Mouse (Mus musculus) hindbrain, embryonic 13.5 days (tissue): ENCODE results near the gene Myrfl. TPM values are rescaled to one million over a fixed set of nuclear protein-coding genes. Genes with fewer than 3 reads are reported as not detected.

ENCODE experiments used
- ATAC-seq: fragments of 200-750 bp; cut with Nextera tagmentation; 2 replicates; pipeline ENCODE4 v1.8.0; 2017; ENCODE audit warnings: moderate TSS enrichment; ENCODE audit not compliant: low FRiP score
- H3K27ac ChIP-seq: fragments of 300-500 bp; sonication (generic); 2 replicates; pipeline ENCODE4 v1.5.1; 2015; ENCODE audit warnings: inconsistent platforms, mild to moderate bottlenecking, moderate library complexity
- H3K27me3 ChIP-seq: fragments of 300-500 bp; sonication (generic); 2 replicates; pipeline ENCODE4 v1.6.1; 2015; ENCODE audit warnings: mild to moderate bottlenecking, inconsistent platforms
- H3K36me3 ChIP-seq: fragments of 300-500 bp; sonication (generic); 2 replicates; pipeline ENCODE4 v1.6.1; 2015; ENCODE audit warnings: mild to moderate bottlenecking, inconsistent platforms
- H3K4me1 ChIP-seq: fragments of 300-500 bp; sonication (generic); replicated peaks from 2 replicates; pipeline ENCODE4 v1.6.1; 2015; ENCODE audit warnings: inconsistent platforms
- H3K4me2 ChIP-seq: fragments of 300-500 bp; sonication (generic); 2 replicates; pipeline ENCODE4 v1.6.1; 2015; ENCODE audit warnings: inconsistent platforms, mild to moderate bottlenecking, moderate library complexity
- H3K4me3 ChIP-seq: fragments of 300-500 bp; sonication (generic); 2 replicates; pipeline ENCODE4 v1.5.1; 2015; ENCODE audit warnings: mild to moderate bottlenecking, inconsistent platforms
- H3K9ac ChIP-seq: fragments of 300-500 bp; sonication (generic); 2 replicates; pipeline ENCODE4 v1.6.1; 2015; ENCODE audit warnings: mild to moderate bottlenecking, inconsistent platforms
- H3K9me3 ChIP-seq: fragments of 300-500 bp; sonication (generic); 2 replicates; pipeline ENCODE4 v1.6.1; 2016; ENCODE audit warnings: inconsistent platforms
- WGBS: fragments of 180-500 bp; shearing (Covaris S2); methylation state at CpG from one replicate; pipeline ENCODE4 v1.1.7; 2015; 5-methylcytosine and 5-hydroxymethylcytosine counted together
- polyA plus RNA-seq: library from polyadenylated mRNA; unstranded; fragments of >200 nt; fragmentation: Nextera tagmentation; extraction: Ambion mirVana; gene quantifications from 2 replicates; pipeline ENCODE4 v1.2.1, GENCODE M21; 2015

The Myrfl gene
- polyA plus RNA-seq, 1 experiment from 2014 or later: 0.19 TPM

- no peaks in the 10 kb centered on the region for H3K36me3 ChIP-seq
- no peaks in the 10 kb centered on the region for H3K9me3 ChIP-seq
- no peak overlapping the region for H3K4me3 ChIP-seq
- peaks cover 5% of the 10 kb centered on the region for H3K4me1 ChIP-seq
- 77% methylated on average over 11 of the region's 11 CpGs for WGBS
- no peaks in the 10 kb centered on the region for H3K27me3 ChIP-seq
- H3K9ac ChIP-seq: no peak overlapping the region
- 0 out of 2 replicates have a peak, but pooled peaks have one; percentile 57 for ATAC-seq
- no peak overlapping the region for H3K4me2 ChIP-seq
- H3K27ac ChIP-seq: no peak overlapping the region
Observed at GRCm38 (mm10) chr10:116853159-116853845, 43.4 kb downstream of the Myrfl start.

- Histone ChIP-seq H3K9ac (0 out of 2 replicates have a peak overlapping the region, but pooled peaks have one; percentile 43), H3K4me3 (no peak overlapping the region), H3K9me3 (no peaks in the 10 kb centered on the region), H3K4me2 (peak overlapping the region; percentile 45), H3K4me1 (peaks cover 5% of the 10 kb centered on the region), H3K27me3 (no peaks in the 10 kb centered on the region), H3K36me3 (no peaks in the 10 kb centered on the region), H3K27ac (no peak overlapping the region)
- ATAC-seq: peak; percentile 80
- 25% methylated on average over 22 of the region's 22 CpGs for WGBS
Observed at GRCm38 (mm10) chr10:116848749-116849473, 47.8 kb downstream of the Myrfl start.

- no peak overlapping the region for H3K4me3 ChIP-seq
- no peak overlapping the region for H3K4me2 ChIP-seq
- no peaks in the 10 kb centered on the region for H3K36me3 ChIP-seq
- H3K9ac ChIP-seq: no peak overlapping the region
- H3K9me3 ChIP-seq: no peaks in the 10 kb centered on the region
- H3K27ac ChIP-seq: no peak overlapping the region
- WGBS: 69% methylated on average over 3 of the region's 3 CpGs
- ATAC-seq: no peak
- H3K27me3 ChIP-seq: no peaks in the 10 kb centered on the region
- no peaks in the 10 kb centered on the region for H3K4me1 ChIP-seq
Observed at GRCm38 (mm10) chr10:116841551-116841950, 55.2 kb downstream of the Myrfl start.

DNA sequence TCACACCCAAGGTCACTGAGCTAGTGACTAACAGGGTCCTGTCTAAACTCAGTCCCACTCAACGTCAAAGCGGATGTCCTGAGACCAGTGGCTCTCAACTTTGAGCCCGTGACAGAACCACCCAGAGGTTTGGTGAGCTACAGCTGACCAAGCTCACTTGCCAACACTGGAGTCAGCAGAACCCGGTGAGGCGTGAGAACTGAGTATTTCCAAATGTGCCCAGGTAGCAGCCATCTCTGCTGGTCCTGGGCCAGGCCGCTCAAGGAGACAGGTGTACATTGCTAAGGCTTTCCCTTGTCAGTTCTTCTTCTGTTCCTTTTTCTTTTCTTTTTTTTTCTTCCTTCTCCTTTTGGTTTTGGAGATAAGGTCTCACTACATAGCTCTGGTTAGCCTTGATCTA lies 66.0 kb downstream of the Myrfl start:
- no peak for ATAC-seq
- Histone ChIP-seq H3K9me3 (no peaks in the 10 kb centered on the region), H3K36me3 (no peaks in the 10 kb centered on the region), H3K4me2 (no peak overlapping the region), H3K27ac (no peak overlapping the region), H3K27me3 (no peaks in the 10 kb centered on the region), H3K4me3 (no peak overlapping the region), H3K9ac (no peak overlapping the region), H3K4me1 (peaks cover 13% of the 10 kb centered on the region)
- 92% methylated on average over 6 of the region's 6 CpGs for WGBS

DNA sequence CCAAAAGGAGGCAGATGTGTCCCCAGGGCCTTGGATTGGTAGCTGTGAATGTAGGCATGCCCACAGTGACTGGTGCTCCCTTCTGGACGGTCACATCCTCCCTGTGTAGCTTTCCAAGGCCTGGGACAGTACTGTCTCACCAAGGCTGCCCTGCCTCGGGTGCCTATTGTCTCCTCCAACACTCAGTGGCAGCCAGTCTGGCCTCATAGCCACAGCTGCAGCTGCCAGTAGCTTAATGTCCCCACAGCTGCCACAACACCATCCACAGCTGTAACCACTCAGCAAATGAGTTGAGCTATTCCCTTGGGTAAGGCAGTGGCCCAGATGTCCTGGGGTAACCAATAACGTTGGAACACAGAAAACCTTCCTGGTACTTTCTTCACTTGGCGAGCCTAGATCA lies 68.6 kb downstream of the Myrfl start:
- ATAC-seq: peak; percentile 24; the same call in 1 of the 2 replicates
- Histone ChIP-seq H3K27ac (0 out of 2 replicates have a peak overlapping the region, but pooled peaks have one; percentile 35), H3K4me1 (peaks cover 13% of the 10 kb centered on the region), H3K4me2 (no peak overlapping the region), H3K36me3 (no peaks in the 10 kb centered on the region), H3K9me3 (no peaks in the 10 kb centered on the region), H3K4me3 (no peak overlapping the region), H3K9ac (no peak overlapping the region), H3K27me3 (no peaks in the 10 kb centered on the region)
- 40% methylated on average over 4 of the region's 4 CpGs for WGBS

DNA sequence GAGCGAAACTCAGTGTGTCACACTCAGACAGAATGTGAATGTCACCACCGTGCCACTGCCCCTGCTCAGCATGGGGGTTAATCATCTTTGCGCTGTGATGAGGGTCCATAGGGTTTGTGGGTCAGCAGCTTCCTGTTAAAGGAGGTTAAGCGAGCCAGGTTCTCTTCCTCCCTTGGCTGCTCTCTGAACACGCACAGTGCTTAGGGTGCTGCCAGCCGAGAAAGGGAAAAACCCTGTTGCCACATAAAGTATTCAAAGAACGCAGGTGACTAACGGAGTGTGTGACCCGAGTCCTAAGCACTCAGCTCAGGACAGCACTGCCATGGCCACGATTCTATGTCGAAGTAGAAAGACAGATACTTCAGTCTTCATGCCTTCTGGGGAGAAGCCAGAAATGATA lies 69.4 kb downstream of the Myrfl start:
- no peak overlapping the region for H3K4me3 ChIP-seq
- no peak for ATAC-seq
- 0 out of 2 replicates have a peak overlapping the region, but pooled peaks have one; percentile 35 for H3K27ac ChIP-seq
- no peak overlapping the region for H3K4me2 ChIP-seq
- no peak overlapping the region for H3K9ac ChIP-seq
- no peaks in the 10 kb centered on the region for H3K27me3 ChIP-seq
- H3K36me3 ChIP-seq: no peaks in the 10 kb centered on the region
- H3K9me3 ChIP-seq: no peaks in the 10 kb centered on the region
- H3K4me1 ChIP-seq: peaks cover 13% of the 10 kb centered on the region
- 87% methylated on average over 11 of the region's 11 CpGs for WGBS

GRCm38 (mm10) chr10:116815311-116816060 lies 81.2 kb downstream of the Myrfl start:
- no peak overlapping the region for H3K9ac ChIP-seq
- no peaks in the 10 kb centered on the region for H3K36me3 ChIP-seq
- peaks cover 9% of the 10 kb centered on the region for H3K4me1 ChIP-seq
- no peaks in the 10 kb centered on the region for H3K9me3 ChIP-seq
- no peaks in the 10 kb centered on the region for H3K27me3 ChIP-seq
- H3K4me2 ChIP-seq: no peak overlapping the region
- 0 out of 2 replicates have a peak, but pooled peaks have one; percentile 19 for ATAC-seq
- no peak overlapping the region for H3K4me3 ChIP-seq
- no peak overlapping the region for H3K27ac ChIP-seq
- WGBS: 38% methylated on average over 15 of the region's 15 CpGs

DNA sequence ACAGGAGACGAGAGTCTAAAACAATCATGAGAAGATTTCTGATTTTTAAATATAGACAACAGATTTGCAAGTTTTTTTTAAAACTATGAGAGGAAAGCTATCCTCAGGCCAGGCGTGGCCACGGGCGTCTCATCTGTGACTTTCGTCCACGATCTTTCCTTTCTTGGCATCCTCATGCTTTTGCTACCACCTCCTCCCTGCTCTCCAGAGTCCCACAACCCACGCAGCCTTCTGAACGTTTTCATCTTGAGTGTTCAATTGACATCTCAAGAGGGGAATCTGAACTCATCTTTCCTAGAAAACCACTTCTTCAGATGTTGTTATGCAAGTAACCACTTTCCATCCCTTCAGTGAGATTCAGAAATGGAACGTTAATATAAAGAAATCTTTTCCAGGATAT lies 83.6 kb downstream of the Myrfl start:
- Histone ChIP-seq H3K4me1 (peaks cover 9% of the 10 kb centered on the region), H3K4me3 (no peak overlapping the region), H3K9me3 (no peaks in the 10 kb centered on the region), H3K27ac (no peak overlapping the region), H3K4me2 (no peak overlapping the region), H3K36me3 (no peaks in the 10 kb centered on the region), H3K27me3 (no peaks in the 10 kb centered on the region), H3K9ac (no peak overlapping the region)
- ATAC-seq: no peak
- WGBS: 89% methylated on average over 9 of the region's 9 CpGs

- ATAC-seq: no peak; the same call in 1 of the 2 replicates
- H3K4me2 ChIP-seq: no peak overlapping the region
Observed at GRCm38 (mm10) chr10:116810738-116811137, 86.0 kb downstream of the Myrfl start.

DNA sequence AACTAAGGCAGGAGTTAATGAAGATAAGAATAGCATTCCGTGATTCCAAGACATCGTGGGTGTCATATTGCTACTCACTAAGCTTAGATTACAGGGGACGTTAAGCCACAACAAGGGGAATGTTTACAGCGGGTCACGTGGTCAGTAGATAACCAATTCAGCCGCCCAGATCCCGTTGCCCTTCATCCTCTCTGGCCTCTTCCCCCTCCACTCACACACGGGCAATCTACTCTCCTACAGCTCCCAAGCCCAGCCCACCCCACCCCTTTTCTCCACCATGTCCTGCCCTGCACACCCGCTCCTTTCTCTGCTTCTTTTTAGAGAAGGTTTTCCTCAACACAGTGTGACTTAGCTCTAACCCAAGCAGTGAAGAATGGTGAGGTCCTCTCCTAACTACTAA lies 87.3 kb downstream of the Myrfl start:
- Histone ChIP-seq H3K27ac (no peak overlapping the region), H3K9me3 (no peaks in the 10 kb centered on the region), H3K36me3 (no peaks in the 10 kb centered on the region), H3K4me2 (no peak overlapping the region), H3K4me3 (no peak overlapping the region), H3K27me3 (no peaks in the 10 kb centered on the region), H3K9ac (no peak overlapping the region), H3K4me1 (no peaks in the 10 kb centered on the region)
- WGBS: 88% methylated on average over 9 of the region's 9 CpGs
- no peak for ATAC-seq

More at GRCm38 (mm10) chr10:116810738-116811137, 86.0 kb downstream of the Myrfl start:
- H3K9me3 ChIP-seq: no peaks in the 10 kb centered on the region
- peak overlapping the region; percentile 40; the same call in 1 of the 2 replicates for H3K27ac ChIP-seq
- 82% methylated on average over 15 of the region's 15 CpGs for WGBS
- no peak overlapping the region for H3K9ac ChIP-seq
- H3K4me3 ChIP-seq: no peak overlapping the region
- no peaks in the 10 kb centered on the region for H3K36me3 ChIP-seq
- H3K4me1 ChIP-seq: peaks cover 9% of the 10 kb centered on the region
- no peaks in the 10 kb centered on the region for H3K27me3 ChIP-seq

GRCm38 (mm10) chr10:116808556-116809353 lies 88.0 kb downstream of the Myrfl start:
- Histone ChIP-seq H3K9ac (no peak overlapping the region), H3K4me3 (no peak overlapping the region), H3K4me1 (no peaks in the 10 kb centered on the region), H3K9me3 (no peaks in the 10 kb centered on the region), H3K36me3 (no peaks in the 10 kb centered on the region), H3K27ac (no peak overlapping the region), H3K27me3 (no peaks in the 10 kb centered on the region), H3K4me2 (no peak overlapping the region)
- WGBS: 90% methylated on average over 10 of the region's 10 CpGs
- no peak for ATAC-seq
